Mouse (Mus musculus) midbrain, embryonic 11.5 days (tissue): ENCODE results near the gene Ttc8. TPM values are rescaled to one million over a fixed set of nuclear protein-coding genes. Genes with fewer than 3 reads are reported as not detected.
A peak's percentile ranks its signal among the peaks of the same experiment; 100 is the strongest.

Source experiments
- ATAC-seq: fragments of 200-750 bp; cut with Nextera tagmentation; 2 replicates; pipeline ENCODE4 v1.8.0; 2017; ENCODE audit warnings: moderate TSS enrichment, moderate library complexity; ENCODE audit not compliant: low FRiP score
- DNase-seq: peaks from one replicate; pipeline ENCODE4 v3.0.0; 2015; ENCODE audit warnings: low spot score; ENCODE audit errors: missing footprints
- H3K27ac ChIP-seq: fragments of 300-500 bp; sonication (generic); 2 replicates; pipeline ENCODE4 v1.5.1; 2014; ENCODE audit warnings: low read depth, low read length
- H3K27me3 ChIP-seq: fragments of 300-500 bp; sonication (generic); 2 replicates; pipeline ENCODE4 v1.6.1; 2014; ENCODE audit warnings: mild to moderate bottlenecking, low read length, moderate library complexity, mixed read lengths; ENCODE audit not compliant: control insufficient read depth, insufficient read depth
- H3K36me3 ChIP-seq: fragments of 300-500 bp; sonication (generic); 2 replicates; pipeline ENCODE4 v1.6.1; 2014; ENCODE audit warnings: mild to moderate bottlenecking, low read length, moderate library complexity, mixed read lengths; ENCODE audit not compliant: control insufficient read depth, insufficient read depth
- H3K4me1 ChIP-seq: fragments of 300-500 bp; sonication (generic); 2 replicates; pipeline ENCODE4 v1.6.1; 2014; ENCODE audit warnings: low read length; ENCODE audit not compliant: control insufficient read depth, insufficient read depth
- H3K4me2 ChIP-seq: fragments of 300-500 bp; sonication (generic); 2 replicates; pipeline ENCODE4 v1.6.1; 2014; ENCODE audit warnings: mild to moderate bottlenecking, moderate library complexity
- H3K4me3 ChIP-seq: fragments of 300-500 bp; sonication (generic); 2 replicates; pipeline ENCODE4 v1.5.1; 2014; ENCODE audit warnings: low read depth, low read length
- H3K9ac ChIP-seq: fragments of 300-500 bp; sonication (generic); 2 replicates; pipeline ENCODE4 v1.6.1; 2014; ENCODE audit warnings: low read length
- H3K9me3 ChIP-seq: fragments of 300-500 bp; sonication (generic); 2 replicates; pipeline ENCODE4 v1.6.1; 2016; ENCODE audit warnings: low read length; ENCODE audit not compliant: control insufficient read depth
- WGBS: fragments of 180-500 bp; shearing (Covaris S2); extraction: QIAGEN DNeasy Blood & Tissue Kit; methylation state at CpG from one replicate; pipeline ENCODE4 v1.1.7; 2014; 5-methylcytosine and 5-hydroxymethylcytosine counted together
- polyA plus RNA-seq: library from polyadenylated mRNA; unstranded; fragments of >200 nt; fragmentation: Nextera tagmentation; extraction: Ambion mirVana; gene quantifications from 2 replicates; pipeline ENCODE4 v1.2.1, GENCODE M21; 2014

The Ttc8 gene
- polyA plus RNA-seq, 1 experiment from 2014 or later: 42.9 TPM

DNA sequence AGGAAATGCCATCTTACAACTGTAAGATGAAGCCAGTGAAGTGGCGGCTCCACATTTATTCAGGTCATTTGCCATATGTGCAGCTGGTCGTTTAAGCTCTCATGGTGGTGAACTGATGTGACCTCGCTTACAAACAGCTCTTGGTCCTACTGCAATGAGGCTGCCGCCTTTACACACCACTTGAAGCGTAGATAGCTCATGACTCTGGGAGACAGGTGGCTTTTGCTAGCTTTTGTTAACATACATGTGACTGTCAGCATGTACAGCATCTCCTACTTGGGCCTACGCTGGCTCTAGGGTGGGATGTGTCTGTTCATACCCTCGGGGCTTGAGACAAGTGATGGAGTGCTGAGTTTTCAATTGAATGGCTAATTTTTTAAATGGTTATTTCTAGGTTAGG is 40.6 kb downstream of the Ttc8 start:
- Histone ChIP-seq H3K4me3 (no peak overlapping the region), H3K4me1 (no peaks in the 10 kb centered on the region), H3K9ac (no peak overlapping the region), H3K27me3 (no peaks in the 10 kb centered on the region), H3K27ac (no peak overlapping the region), H3K36me3 (peaks cover 2% of the 10 kb centered on the region; the same call in 1 of the 2 replicates), H3K4me2 (no peak overlapping the region), H3K9me3 (no peaks in the 10 kb centered on the region)
- DNase-seq: no peak
- WGBS: 86% methylated on average over 7 of the region's 7 CpGs
- no peak for ATAC-seq

DNA sequence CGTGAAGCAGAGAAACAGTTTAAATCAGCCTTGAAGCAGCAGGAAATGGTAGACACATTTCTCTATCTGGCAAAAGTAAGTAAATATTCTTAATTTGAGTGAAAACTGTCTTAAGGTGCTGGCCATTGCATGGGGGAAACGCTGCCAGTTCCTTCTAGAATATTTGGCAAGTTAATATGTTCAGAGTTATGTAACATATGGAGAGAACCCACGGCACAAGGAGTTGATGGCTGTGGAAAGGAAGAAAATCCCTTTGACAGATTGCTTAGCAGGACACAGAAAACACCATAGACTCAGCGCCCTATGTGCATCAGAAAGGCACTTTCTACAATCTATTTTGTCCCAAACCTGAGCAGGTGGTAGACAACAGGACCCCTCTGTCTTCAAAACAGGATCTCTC is 41.0 kb downstream of the Ttc8 start:
- H3K4me3 ChIP-seq: no peak overlapping the region
- 90% methylated on average over 4 of the region's 4 CpGs for WGBS
- no peak overlapping the region for H3K9ac ChIP-seq
- H3K27me3 ChIP-seq: no peaks in the 10 kb centered on the region
- ATAC-seq: no peak
- H3K4me1 ChIP-seq: no peaks in the 10 kb centered on the region
- H3K4me2 ChIP-seq: no peak overlapping the region
- H3K27ac ChIP-seq: no peak overlapping the region
- H3K9me3 ChIP-seq: no peaks in the 10 kb centered on the region
- H3K36me3 ChIP-seq: peaks cover 2% of the 10 kb centered on the region; the same call in 1 of the 2 replicates
- no peak for DNase-seq

DNA sequence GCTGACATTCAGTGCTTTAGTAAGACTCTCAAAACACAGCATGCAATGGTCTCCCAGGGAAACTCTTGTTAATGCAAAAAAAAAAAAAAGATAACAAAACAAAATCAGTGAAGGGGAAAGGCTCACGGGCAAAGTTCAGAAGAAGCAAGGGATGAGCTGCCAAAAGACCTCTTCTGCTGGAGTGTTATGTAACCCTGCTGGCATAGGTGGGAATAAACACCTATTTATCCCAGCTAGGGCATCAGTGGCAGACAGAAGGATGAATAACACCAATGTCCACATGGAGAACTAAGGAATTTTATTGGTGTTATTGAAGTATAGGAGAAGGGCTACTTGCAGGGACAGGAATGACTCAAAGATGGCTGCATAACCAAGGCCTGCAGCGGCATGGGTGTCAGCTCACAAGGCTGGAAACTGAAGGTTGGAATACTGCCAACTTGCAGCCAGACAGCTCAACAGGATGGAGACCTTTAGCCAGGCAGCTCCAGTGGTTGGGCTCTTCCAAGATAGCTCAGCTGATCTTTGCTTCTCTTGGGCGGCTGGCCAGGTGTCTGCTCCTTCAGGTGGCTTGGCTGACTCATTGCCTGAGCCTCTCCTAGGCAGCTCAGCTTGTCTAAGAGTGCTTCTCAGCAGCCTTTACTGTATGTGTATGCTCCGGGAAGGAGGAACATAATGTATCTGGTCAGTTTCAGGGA is 45.2 kb downstream of the Ttc8 start:
- no peaks in the 10 kb centered on the region for H3K4me1 ChIP-seq
- H3K4me2 ChIP-seq: no peak overlapping the region
- no peak overlapping the region for H3K4me3 ChIP-seq
- ATAC-seq (no peak), DNase-seq (no peak)
- H3K36me3 ChIP-seq: no peaks in the 10 kb centered on the region
- WGBS: 72% methylated on average over 4 of the region's 4 CpGs
- H3K27me3 ChIP-seq: no peaks in the 10 kb centered on the region
- H3K27ac ChIP-seq: no peak overlapping the region
- no peak overlapping the region for H3K9ac ChIP-seq
- H3K9me3 ChIP-seq: no peaks in the 10 kb centered on the region

DNA sequence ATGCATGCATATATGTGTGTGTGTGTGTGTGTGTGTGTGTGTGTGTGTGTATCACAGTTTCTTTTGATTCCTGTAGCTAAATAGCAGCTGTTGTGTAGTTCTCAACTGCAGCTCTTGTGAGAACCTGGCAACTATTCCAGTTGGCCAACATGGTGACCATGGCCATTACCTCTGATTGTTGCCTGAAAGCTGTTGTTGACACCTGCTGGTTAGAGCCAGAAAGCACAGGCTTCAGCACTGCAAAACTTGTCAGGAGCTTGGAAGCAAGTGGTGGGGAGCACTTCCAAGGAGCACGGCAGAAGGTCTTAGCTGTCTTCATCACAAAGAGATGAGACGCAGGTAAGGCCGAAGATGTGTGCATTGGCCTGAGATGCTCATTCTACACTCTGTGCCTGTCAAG is 51.9 kb downstream of the Ttc8 start:
- no peak for DNase-seq
- Histone ChIP-seq H3K9ac (no peak overlapping the region), H3K4me3 (no peak overlapping the region), H3K27ac (no peak overlapping the region), H3K27me3 (no peaks in the 10 kb centered on the region), H3K36me3 (peaks cover 11% of the 10 kb centered on the region), H3K4me2 (no peak overlapping the region), H3K4me1 (no peaks in the 10 kb centered on the region), H3K9me3 (no peaks in the 10 kb centered on the region)
- ATAC-seq: no peak
- WGBS: 93% methylated on average over 3 of the region's 3 CpGs

DNA sequence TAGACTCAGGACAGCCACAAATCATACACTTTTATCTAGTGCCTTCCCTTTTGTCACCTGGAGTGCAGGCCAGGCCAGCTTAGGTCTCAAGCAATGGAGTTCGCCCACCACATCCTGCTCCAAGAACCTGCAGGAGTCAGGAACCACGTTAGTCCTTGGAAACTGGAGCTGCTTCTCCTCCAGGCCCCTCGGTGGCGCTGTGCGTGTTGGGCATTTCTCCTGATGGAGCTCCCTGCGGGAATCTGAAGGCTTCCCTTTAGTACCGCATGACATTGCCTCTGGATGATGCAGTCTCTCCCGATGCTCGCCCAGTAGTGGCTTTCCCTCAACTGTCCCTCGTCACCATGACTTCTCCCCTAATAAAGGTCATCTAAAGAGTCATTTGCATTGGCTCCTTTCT is 53.1 kb downstream of the Ttc8 start:
- Histone ChIP-seq H3K27ac (no peak overlapping the region; the same call in 1 of the 2 replicates), H3K9ac (no peak overlapping the region), H3K4me3 (no peak overlapping the region), H3K4me1 (no peaks in the 10 kb centered on the region), H3K36me3 (peaks cover 15% of the 10 kb centered on the region), H3K9me3 (no peaks in the 10 kb centered on the region), H3K4me2 (no peak overlapping the region), H3K27me3 (no peaks in the 10 kb centered on the region)
- DNase-seq (no peak), ATAC-seq (no peak)
- WGBS: 86% methylated on average over 10 of the region's 10 CpGs

DNA sequence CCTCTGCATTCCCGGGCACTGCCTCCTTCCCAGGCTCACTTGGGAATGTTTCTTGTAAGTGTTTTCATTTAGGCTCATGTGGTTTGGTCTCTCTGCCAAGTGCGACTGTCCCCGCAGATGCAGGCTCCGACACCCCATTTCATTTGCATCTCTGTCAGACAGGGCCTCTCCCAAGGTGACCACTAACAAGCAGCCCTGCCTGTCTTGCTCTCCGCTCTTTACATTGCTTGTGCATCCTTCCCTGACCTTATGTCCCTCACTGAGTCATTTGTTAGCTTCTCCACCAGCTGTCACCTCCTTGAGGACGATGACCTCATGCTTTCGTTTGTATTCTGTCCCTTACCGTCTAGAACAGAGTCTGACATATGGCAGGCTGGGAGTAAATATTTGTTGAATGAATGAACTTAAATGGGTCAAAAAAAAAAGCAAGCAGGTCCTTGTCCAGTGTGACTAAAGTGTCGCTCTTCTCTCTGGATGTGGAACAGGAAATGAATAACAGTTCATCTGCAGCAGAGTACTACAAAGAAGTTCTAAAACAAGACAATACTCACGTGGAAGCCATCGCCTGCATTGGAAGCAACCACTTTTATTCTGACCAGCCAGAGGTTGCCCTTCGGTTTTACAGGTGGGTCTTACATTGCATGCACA is 53.9 kb downstream of the Ttc8 start:
- no peak for DNase-seq
- H3K27me3 ChIP-seq: no peaks in the 10 kb centered on the region
- peak; percentile 87 for ATAC-seq
- H3K27ac ChIP-seq: peak overlapping the region; percentile 44; the same call in 1 of the 2 replicates
- H3K36me3 ChIP-seq: peaks cover 18% of the 10 kb centered on the region
- no peak overlapping the region for H3K9ac ChIP-seq
- no peaks in the 10 kb centered on the region for H3K4me1 ChIP-seq
- H3K4me3 ChIP-seq: no peak overlapping the region
- no peak overlapping the region for H3K4me2 ChIP-seq
- no peaks in the 10 kb centered on the region for H3K9me3 ChIP-seq
- WGBS: 72% methylated on average over 12 of the region's 12 CpGs

DNA sequence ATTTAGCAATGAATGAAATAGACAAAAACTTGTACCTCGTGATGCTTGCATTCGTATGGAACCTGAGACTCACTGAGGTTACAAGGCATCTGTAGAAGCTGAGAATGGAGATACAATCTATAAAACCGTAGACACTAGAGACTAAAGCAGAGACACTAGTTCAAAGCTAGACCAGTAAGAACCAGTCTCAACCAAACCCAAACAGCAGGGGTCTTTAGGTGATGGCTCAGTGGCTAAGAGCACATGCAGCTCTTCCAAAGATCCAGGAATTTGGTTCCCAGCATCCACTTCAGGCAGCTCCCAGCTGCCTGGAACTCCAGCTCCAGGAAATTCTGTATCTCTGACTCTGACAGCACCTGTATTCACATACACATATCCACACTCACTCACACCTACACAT is 60.7 kb downstream of the Ttc8 start:
- DNase-seq: no peak
- H3K27me3 ChIP-seq: no peaks in the 10 kb centered on the region
- no peak overlapping the region for H3K4me2 ChIP-seq
- 94% methylated on average over 3 of the region's 3 CpGs for WGBS
- H3K27ac ChIP-seq: no peak overlapping the region
- H3K9me3 ChIP-seq: no peaks in the 10 kb centered on the region
- H3K4me3 ChIP-seq: no peak overlapping the region
- no peaks in the 10 kb centered on the region for H3K4me1 ChIP-seq
- H3K9ac ChIP-seq: no peak overlapping the region
- no peak for ATAC-seq
- peaks cover 22% of the 10 kb centered on the region for H3K36me3 ChIP-seq

DNA sequence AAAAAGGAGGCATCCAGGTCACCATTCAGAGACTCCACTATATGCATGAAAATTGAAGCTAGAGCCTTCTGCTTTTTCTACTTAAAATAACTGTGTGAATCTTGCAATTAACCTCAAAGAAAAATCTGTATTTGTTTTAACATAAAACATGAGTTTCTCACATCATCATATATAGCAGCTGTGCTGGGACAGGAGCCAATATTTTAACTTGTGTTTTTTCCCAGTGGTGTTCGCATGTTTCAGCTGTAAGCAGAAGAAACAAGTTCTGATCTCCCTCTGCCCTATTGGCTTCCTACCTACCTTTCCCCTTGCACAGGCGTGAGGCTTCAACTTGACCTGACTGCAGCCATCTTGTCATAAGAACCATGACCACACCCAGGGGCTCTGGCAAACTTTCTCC is 64.4 kb downstream of the Ttc8 start:
- ATAC-seq (no peak), DNase-seq (no peak)
- Histone ChIP-seq H3K4me2 (no peak overlapping the region), H3K27ac (no peak overlapping the region), H3K9me3 (no peaks in the 10 kb centered on the region), H3K4me3 (no peak overlapping the region), H3K36me3 (peaks cover 4% of the 10 kb centered on the region; the same call in 1 of the 2 replicates), H3K27me3 (no peaks in the 10 kb centered on the region), H3K9ac (no peak overlapping the region), H3K4me1 (no peaks in the 10 kb centered on the region)
- 98% methylated on average over 2 of the region's 2 CpGs for WGBS

DNA sequence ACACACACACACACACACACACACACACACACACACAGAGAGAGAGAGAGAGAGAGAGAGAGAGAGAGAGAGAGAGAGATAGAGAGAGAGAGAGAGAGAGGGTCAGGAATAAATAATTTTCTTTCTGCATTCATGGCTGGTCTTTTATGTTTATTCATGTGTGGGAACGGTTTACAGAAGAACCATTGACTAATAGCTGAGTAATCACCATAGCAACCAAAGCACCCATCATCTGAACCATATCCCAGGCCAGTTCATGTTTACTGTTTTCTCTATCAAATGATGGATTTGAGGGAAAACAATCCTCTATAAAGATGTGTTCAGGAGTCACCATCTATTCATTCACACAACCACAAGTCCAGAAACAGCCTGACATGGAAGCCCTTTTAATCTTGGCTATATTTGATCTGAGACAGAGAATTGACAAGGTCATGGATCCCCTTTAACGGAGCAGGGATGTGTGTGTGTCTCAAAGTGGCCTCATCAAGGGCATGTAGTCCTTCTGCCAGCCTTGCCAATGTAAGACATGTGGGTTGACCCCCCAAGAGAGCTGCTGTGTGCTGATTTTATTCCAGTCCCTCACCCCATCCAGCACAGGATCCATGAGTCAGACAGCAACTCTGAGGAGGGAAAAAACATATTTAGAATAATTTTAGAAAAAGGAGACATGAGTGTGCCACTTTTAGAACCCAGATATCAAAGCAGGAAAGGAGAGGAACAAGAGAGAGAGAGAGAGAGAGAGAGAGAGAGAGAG is 70.9 kb downstream of the Ttc8 start:
- Histone ChIP-seq H3K36me3 (no peaks in the 10 kb centered on the region; the same call in 1 of the 2 replicates), H3K9ac (no peak overlapping the region), H3K4me3 (no peak overlapping the region), H3K9me3 (no peaks in the 10 kb centered on the region), H3K27me3 (no peaks in the 10 kb centered on the region), H3K4me2 (no peak overlapping the region), H3K4me1 (peaks cover 4% of the 10 kb centered on the region; the same call in 1 of the 2 replicates), H3K27ac (peak overlapping the region; percentile 14; the same call in 1 of the 2 replicates)
- 45% methylated on average over 2 of the region's 2 CpGs for WGBS
- 0 out of 2 replicates have a peak, but pooled peaks have one; percentile 44 for ATAC-seq
- DNase-seq: no peak
